Mouse (Mus musculus): ENCODE measurements around the gene Ino80. TPM values are rescaled to one million over a fixed set of nuclear protein-coding genes. Genes with fewer than 3 reads are reported as not detected.

The Ino80 gene
- total RNA-seq, 1 experiment from 2014 or later, result 23.4 TPM

DNA sequence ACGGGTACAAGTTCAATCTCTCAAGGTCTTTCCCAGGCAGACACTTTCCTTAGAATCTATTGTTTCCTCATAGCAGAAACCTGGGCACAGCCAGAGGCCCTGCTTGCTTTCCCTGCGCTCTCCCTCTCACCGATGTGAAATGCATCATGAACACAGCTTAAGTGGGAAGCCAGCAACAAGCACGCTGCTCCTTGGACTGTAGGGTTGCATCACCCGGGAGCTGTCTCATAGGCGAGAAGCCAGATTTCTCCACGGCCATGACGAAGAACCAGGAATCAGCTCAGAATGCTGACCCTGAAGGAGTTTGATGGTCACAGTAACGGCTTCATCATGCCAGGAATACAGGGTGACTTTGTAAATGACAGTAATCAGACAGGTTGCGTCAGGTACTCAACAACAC lies 107.4 kb downstream of the Ino80 start:
- no peak for ATAC-seq (replicated peaks in 1 of 2; ENCODE audit: insufficient read depth in 1 of 2, low FRiP score in 2 of 2, low TSS enrichment in 1 of 2, low read depth in 1 of 2, poor library complexity in 2 of 2, severe bottlenecking in 2 of 2)

DNA sequence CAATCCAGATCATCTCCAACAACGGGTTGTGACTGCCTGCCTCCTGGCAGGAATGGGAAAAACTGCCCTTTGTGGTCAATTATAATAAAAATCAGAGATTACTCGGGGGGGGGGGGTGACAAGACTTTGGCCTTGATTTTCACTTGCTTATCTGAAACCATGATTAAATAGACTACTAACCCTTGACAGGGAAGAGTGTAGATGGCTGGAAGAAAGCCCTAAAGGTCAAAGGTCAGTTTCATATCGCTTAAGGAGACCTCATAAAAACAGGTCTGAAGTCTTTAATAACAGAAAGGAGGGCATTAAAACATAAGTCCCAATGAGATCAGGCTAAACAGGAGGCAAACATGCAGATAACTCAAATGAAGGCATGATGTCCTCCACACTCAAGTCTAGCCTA lies 110.1 kb downstream of the Ino80 start:
- ATAC-seq (replicated peaks in 1 of 2; ENCODE audit: insufficient read depth in 1 of 2, low FRiP score in 2 of 2, low TSS enrichment in 1 of 2, low read depth in 1 of 2, poor library complexity in 2 of 2, severe bottlenecking in 2 of 2), result no peak

- no peak for ATAC-seq (replicated peaks in 1 of 2; ENCODE audit: insufficient read depth in 1 of 2, low FRiP score in 2 of 2, low TSS enrichment in 1 of 2, low read depth in 1 of 2, poor library complexity in 2 of 2, severe bottlenecking in 2 of 2)
Measured at GRCm38 (mm10) chr2:119364969-119365368, 112.5 kb downstream of the Ino80 start.

GRCm38 (mm10) chr2:119359721-119360291 lies 117.7 kb downstream of the Ino80 start:
- peak in 1 of 2 experiments; percentile 34; a peak in 2 of 4 replicates for ATAC-seq (replicated peaks in 1 of 2; ENCODE audit: insufficient read depth in 1 of 2, low FRiP score in 2 of 2, low TSS enrichment in 1 of 2, low read depth in 1 of 2, poor library complexity in 2 of 2, severe bottlenecking in 2 of 2)

- peak in 1 of 2 experiments; percentile 11; a peak in 1 of 4 replicates for ATAC-seq (replicated peaks in 1 of 2; ENCODE audit: insufficient read depth in 1 of 2, low FRiP score in 2 of 2, low TSS enrichment in 1 of 2, low read depth in 1 of 2, poor library complexity in 2 of 2, severe bottlenecking in 2 of 2)
Measured at GRCm38 (mm10) chr2:119358249-119358648, 119.2 kb downstream of the Ino80 start.

- peak; percentile 37 to 54; a peak in 3 of 4 replicates for ATAC-seq (replicated peaks in 1 of 2; ENCODE audit: insufficient read depth in 1 of 2, low FRiP score in 2 of 2, low TSS enrichment in 1 of 2, low read depth in 1 of 2, poor library complexity in 2 of 2, severe bottlenecking in 2 of 2)
Measured at GRCm38 (mm10) chr2:119356805-119357204, 120.7 kb downstream of the Ino80 start.

GRCm38 (mm10) chr2:119356310-119356709 lies 121.2 kb downstream of the Ino80 start:
- no peak for ATAC-seq (replicated peaks in 1 of 2; ENCODE audit: insufficient read depth in 1 of 2, low FRiP score in 2 of 2, low TSS enrichment in 1 of 2, low read depth in 1 of 2, poor library complexity in 2 of 2, severe bottlenecking in 2 of 2)

DNA sequence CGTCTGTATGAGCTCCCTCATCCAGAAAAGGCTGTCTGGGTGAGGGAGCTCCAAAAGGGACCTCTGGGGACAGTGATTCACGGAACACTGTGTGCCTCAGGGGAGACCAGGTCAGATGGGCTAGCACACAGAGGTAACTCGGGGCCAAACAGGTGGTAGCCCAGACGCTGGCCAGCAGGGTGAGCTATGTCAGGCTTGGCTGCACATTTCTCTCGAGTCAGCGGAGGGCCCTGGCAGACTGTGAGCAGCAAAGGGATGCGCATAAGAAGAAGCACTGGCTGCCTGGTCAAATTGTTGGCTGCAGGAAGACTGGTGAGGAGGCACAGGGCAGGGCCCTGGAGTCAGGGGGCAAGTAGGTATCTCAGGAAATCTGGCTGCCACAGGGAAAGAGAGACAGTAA lies 121.8 kb downstream of the Ino80 start:
- no peak for ATAC-seq (replicated peaks in 1 of 2; ENCODE audit: insufficient read depth in 1 of 2, low FRiP score in 2 of 2, low TSS enrichment in 1 of 2, low read depth in 1 of 2, poor library complexity in 2 of 2, severe bottlenecking in 2 of 2)

GRCm38 (mm10) chr2:119355089-119355488 lies 122.4 kb downstream of the Ino80 start:
- no peak for ATAC-seq (replicated peaks in 1 of 2; ENCODE audit: insufficient read depth in 1 of 2, low FRiP score in 2 of 2, low TSS enrichment in 1 of 2, low read depth in 1 of 2, poor library complexity in 2 of 2, severe bottlenecking in 2 of 2)

- ATAC-seq (replicated peaks in 1 of 2; ENCODE audit: insufficient read depth in 1 of 2, low FRiP score in 2 of 2, low TSS enrichment in 1 of 2, low read depth in 1 of 2, poor library complexity in 2 of 2, severe bottlenecking in 2 of 2), result no peak
Measured at GRCm38 (mm10) chr2:119353707-119354106, 123.8 kb downstream of the Ino80 start.

GRCm38 (mm10) chr2:119350555-119351486 lies 126.7 kb downstream of the Ino80 start, which contains the start of gene Chac1:
Chac1 (plus strand) TSS chr2:119351229.
- peak; percentile 89 to 94 for ATAC-seq (replicated peaks in 1 of 2; ENCODE audit: insufficient read depth in 1 of 2, low FRiP score in 2 of 2, low TSS enrichment in 1 of 2, low read depth in 1 of 2, poor library complexity in 2 of 2, severe bottlenecking in 2 of 2)

DNA sequence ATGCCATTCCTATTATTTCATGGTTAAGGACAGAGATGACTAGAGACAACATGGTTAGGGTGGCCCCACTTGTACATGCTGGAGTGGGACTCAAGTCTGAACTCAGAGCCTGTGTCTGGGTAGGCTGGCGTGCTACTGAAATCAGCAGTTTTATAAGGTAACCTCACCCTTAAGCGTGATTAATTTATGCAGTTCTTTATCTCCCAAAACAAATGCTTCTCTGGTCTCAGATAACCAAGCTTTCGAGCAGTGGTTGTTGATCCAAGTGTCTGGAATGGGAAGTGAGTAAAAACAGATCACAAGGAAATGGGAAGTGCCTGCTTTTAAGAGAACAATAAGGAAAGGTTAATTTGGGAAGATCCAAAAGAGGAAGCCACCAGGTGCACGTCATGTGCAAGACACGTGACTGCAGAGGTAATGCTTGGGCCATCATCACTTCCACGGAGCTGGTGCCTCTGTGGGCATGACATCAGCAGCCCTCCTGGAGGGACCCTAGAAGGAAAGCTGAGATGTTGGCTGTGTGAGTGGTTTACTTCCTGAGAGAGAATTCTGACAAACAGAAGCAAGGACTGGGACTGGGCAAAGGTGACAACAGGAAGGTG lies 132.8 kb downstream of the Ino80 start:
- ATAC-seq (replicated peaks in 1 of 2; ENCODE audit: insufficient read depth in 1 of 2, low FRiP score in 2 of 2, low TSS enrichment in 1 of 2, low read depth in 1 of 2, poor library complexity in 2 of 2, severe bottlenecking in 2 of 2), result peak in 1 of 2 experiments; percentile 42; a peak in 1 of 4 replicates

DNA sequence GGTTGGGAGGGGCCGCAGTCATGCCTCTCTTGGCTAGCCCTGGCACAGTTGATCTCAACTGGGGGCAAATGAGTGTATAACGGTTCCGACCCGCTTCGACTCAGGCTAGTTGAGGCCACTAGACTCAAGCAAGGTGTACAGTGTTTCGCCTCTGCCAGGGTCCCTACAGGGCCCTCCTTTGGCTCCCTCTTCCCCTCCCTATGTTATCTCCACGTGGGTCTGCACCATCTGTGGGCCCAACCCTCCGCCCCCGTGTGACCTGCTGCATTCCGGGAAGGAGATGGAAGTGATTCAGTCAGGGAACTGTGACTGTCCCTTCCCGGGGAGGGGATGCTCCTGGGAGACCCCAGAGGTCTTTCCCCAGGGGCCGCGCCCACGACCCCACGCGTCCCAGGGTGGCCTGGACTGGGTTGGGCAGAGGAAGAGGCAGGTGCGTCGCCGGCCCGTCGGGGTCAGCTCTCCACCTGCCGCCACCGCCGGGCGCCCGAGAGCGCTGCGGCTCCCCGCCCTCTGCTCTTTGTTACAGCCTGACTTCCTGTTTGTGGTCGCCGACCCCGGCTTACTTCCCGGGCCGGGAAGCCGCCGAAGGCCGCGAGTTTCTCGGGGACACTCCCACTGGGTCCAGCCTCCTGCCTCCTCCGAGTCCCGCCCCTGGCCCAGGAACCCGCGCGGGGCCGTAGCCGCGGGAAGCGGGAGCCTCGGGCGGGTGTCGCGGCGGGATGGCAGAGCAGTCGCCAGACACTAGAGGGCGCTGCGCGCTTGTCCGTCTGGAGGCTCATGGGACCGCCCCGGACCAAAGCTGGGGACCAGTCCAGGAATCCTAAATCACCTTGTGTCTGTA lies 139.8 kb downstream of the Ino80 start:
- ATAC-seq (replicated peaks in 1 of 2; ENCODE audit: insufficient read depth in 1 of 2, low FRiP score in 2 of 2, low TSS enrichment in 1 of 2, low read depth in 1 of 2, poor library complexity in 2 of 2, severe bottlenecking in 2 of 2), result peak; percentile 82 to 94

- ATAC-seq (replicated peaks in 1 of 2; ENCODE audit: insufficient read depth in 1 of 2, low FRiP score in 2 of 2, low TSS enrichment in 1 of 2, low read depth in 1 of 2, poor library complexity in 2 of 2, severe bottlenecking in 2 of 2), result 0 out of 4 replicates have a peak, but pooled peaks of 1 of the 2 experiments have one; percentile 2
Measured at GRCm38 (mm10) chr2:119336470-119336869, 141.0 kb downstream of the Ino80 start.

- ATAC-seq (replicated peaks in 1 of 2; ENCODE audit: insufficient read depth in 1 of 2, low FRiP score in 2 of 2, low TSS enrichment in 1 of 2, low read depth in 1 of 2, poor library complexity in 2 of 2, severe bottlenecking in 2 of 2), result 0 out of 4 replicates have a peak, but pooled peaks of 1 of the 2 experiments have one; percentile 8
Measured at GRCm38 (mm10) chr2:119336002-119336401, 141.5 kb downstream of the Ino80 start.

- ATAC-seq (replicated peaks in 1 of 2; ENCODE audit: insufficient read depth in 1 of 2, low FRiP score in 2 of 2, low TSS enrichment in 1 of 2, low read depth in 1 of 2, poor library complexity in 2 of 2, severe bottlenecking in 2 of 2), result no peak
Measured at GRCm38 (mm10) chr2:119335535-119335934, 142.0 kb downstream of the Ino80 start.

DNA sequence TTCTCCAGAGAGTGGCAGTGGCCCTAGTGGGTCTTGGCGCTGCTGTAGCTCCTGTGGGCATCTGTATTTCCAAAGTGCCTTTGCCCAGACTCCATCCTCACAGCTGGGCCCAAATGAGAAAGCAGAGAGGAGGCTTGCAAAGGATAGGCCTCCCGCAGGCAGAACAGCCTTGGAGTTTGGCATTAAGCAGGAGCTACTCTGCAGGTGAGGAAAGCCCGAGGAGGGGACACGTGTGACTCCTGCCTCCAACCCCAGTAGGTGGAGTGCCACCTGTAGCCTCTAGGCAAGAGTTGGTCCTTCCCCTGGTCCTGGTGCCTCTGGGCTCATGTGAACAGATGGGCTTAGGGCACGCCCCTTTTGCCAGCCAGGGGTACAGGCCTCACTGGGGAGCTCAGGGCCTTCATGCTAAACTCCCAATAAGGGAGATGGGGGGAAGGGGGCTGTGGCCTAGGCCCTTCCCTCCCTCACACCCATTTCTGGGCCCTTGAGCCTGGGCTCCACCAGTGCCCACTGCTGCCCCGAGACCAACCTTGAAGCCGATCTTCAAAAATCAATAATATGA lies 142.4 kb downstream of the Ino80 start:
- ATAC-seq (replicated peaks in 1 of 2; ENCODE audit: insufficient read depth in 1 of 2, low FRiP score in 2 of 2, low TSS enrichment in 1 of 2, low read depth in 1 of 2, poor library complexity in 2 of 2, severe bottlenecking in 2 of 2), result no peak

Data from hematopoietic stem cell, adult 5-6 weeks (primary cell).